Mouse (Mus musculus) heart, adult 2 months (tissue): Measurements from ENCODE around the gene Aida. TPM values are rescaled to one million over a fixed set of nuclear protein-coding genes. Genes with fewer than 3 reads are reported as not detected.
"Not testable (repeated sequence)": the region's sequence is repeated elsewhere in the genome, so short reads cannot be mapped to it uniquely, and the experiment has no call there.

Experiments
- DNase-seq, 2 experiments: peaks; one replicate each; pipeline ENCODE4 v3.0.0; 2021
- H3K27ac ChIP-seq: fragments of 200-600 bp; 2 replicates; pipeline ENCODE4 v1.8.1; 2022
- H3K27me3 ChIP-seq: fragments of 200-500 bp; 2 replicates; pipeline ENCODE4 v1.6.1; 2012; ENCODE audit warnings: mild to moderate bottlenecking, low read length, inconsistent platforms, mixed read lengths; ENCODE audit not compliant: control insufficient read depth, insufficient read depth
- H3K36me3 ChIP-seq: fragments of 200-500 bp; 2 replicates; pipeline ENCODE4 v1.6.1; 2012; ENCODE audit warnings: low read length, inconsistent platforms; ENCODE audit not compliant: control insufficient read depth, insufficient read depth
- H3K4me1 ChIP-seq: fragments of 200-500 bp; 2 replicates; pipeline ENCODE4 v1.6.1; 2011; ENCODE audit warnings: low read length; ENCODE audit not compliant: control insufficient read depth, insufficient read depth
- H3K4me3 ChIP-seq: fragments of 200-600 bp; 2 replicates; pipeline ENCODE4 v1.8.1; 2022
- H3K79me2 ChIP-seq: fragments of 200-500 bp; replicated peaks from 2 replicates; pipeline ENCODE4 v1.6.1; 2012; ENCODE audit warnings: mild to moderate bottlenecking, inconsistent platforms, low read length, moderate library complexity, mixed read lengths; ENCODE audit not compliant: control insufficient read depth, insufficient read depth
- H3K9ac ChIP-seq: fragments of 200-500 bp; 2 replicates; pipeline ENCODE4 v1.6.1; 2012; ENCODE audit warnings: low read depth, mild to moderate bottlenecking, control low read depth, inconsistent platforms, low read length, mixed read lengths
- CTCF ChIP-seq: fragments of 200-600 bp; IDR thresholded peaks from 2 replicates; pipeline ENCODE4 v1.8.1; 2022; ENCODE audit warnings: antibody characterized with exemption, mild to moderate bottlenecking, moderate library complexity
- EP300 ChIP-seq: fragments of 200-500 bp; IDR thresholded peaks from 2 replicates; pipeline ENCODE4 v1.6.1; 2011; ENCODE audit warnings: low read depth, low read length, control low read depth; ENCODE audit not compliant: insufficient read depth
- POLR2A ChIP-seq: fragments of 200-500 bp; IDR thresholded peaks from 2 replicates; pipeline ENCODE4 v1.6.1; 2011; ENCODE audit warnings: mild to moderate bottlenecking, low read depth, low read length, control low read depth; ENCODE audit not compliant: insufficient read depth
- WGBS: fragments of 180-500 bp; shearing (Covaris S2); methylation state at CpG from one replicate; pipeline ENCODE4 v1.1.7; 2018; 5-methylcytosine and 5-hydroxymethylcytosine counted together
- intact Hi-C: fragments of 180-260 bp; cut with DNase I; formaldehyde crosslinking; loops from one replicate; pipeline ENCODE4 v1.15.1; 2025
- polyA plus RNA-seq: library from polyadenylated mRNA; depleted of rRNA; stranded (reverse); fragments of >200 nt; gene quantifications from 2 replicates; pipeline ENCODE4 v1.2.3, GENCODE M21; 2012
- total RNA-seq, 2 experiments: library from RNA; stranded (reverse); gene quantifications; 2 replicates each; pipeline ENCODE4 v1.2.3; 2021

Gene Aida
- total and polyA plus RNA-seq, 3 experiments, result 16.9 to 28.5 (median 27.6) TPM

DNA sequence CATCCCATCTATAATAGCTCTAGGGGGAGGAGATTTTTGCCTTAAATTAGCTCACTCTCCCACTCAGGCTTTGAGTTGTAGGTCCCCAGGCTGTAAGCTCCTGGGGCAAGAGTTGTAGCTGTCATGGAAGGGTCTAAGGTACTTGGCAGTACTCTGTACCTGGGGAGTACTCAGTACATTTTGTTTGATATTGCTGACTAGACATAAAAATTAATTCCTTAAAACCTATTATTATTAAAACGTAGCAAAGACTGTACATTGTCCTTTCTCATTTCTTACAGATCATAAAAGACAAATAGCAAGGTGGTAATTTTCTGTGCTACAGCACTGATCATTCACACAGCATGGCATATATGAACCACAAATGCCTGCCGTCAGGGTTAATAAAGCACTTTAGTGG, 27.5 kb downstream of the Aida start:
- TF ChIP-seq CTCF, result no peak
- no peak for TF ChIP-seq POLR2A
- no peak for TF ChIP-seq EP300
- peaks cover 5% of the 10 kb centered on the region; the same call in 1 of the 2 replicates for H3K36me3 ChIP-seq
- intact Hi-C loops, result no loop called here
- no peaks in the 10 kb centered on the region for H3K79me2 ChIP-seq
- H3K9ac ChIP-seq, result no peak overlapping the region
- no peak overlapping the region for H3K4me3 ChIP-seq
- no peak for DNase-seq
- no peak overlapping the region for H3K27ac ChIP-seq
- over 99% methylated on average over 2 of the region's 2 CpGs for WGBS
- no peaks in the 10 kb centered on the region for H3K27me3 ChIP-seq
- no peaks in the 10 kb centered on the region for H3K4me1 ChIP-seq

DNA sequence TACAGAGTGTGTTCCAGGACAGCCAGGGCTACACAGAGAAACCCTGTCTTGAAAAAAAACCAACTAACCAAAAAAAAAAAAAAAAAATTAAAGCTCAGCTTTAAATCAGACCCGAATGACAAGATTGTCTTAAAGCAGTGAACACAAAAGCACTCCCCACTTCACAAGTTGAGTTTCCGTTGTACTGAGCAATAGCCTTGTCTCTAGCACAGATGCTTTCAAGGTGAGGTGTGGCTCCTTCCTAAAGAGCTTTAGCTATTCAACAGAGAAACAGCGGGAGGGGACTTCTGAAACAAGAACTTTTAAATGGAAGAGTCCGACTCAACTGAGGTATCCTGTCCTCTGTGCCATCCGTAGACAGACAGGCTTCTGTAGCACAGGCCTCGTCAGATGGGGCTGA, 28.0 kb downstream of the Aida start:
- no peak overlapping the region for H3K4me3 ChIP-seq
- TF ChIP-seq EP300 (no peak), CTCF (no peak), POLR2A (no peak)
- H3K27me3 ChIP-seq, result no peaks in the 10 kb centered on the region
- no peak overlapping the region for H3K9ac ChIP-seq
- no peak overlapping the region for H3K27ac ChIP-seq
- DNase-seq, result no peak
- H3K4me1 ChIP-seq, result no peaks in the 10 kb centered on the region
- H3K79me2 ChIP-seq, result no peaks in the 10 kb centered on the region
- H3K36me3 ChIP-seq, result peaks cover 5% of the 10 kb centered on the region; the same call in 1 of the 2 replicates
- intact Hi-C loops, result no loop called here
- 99% methylated on average over 6 of the region's 6 CpGs for WGBS

GRCm38 (mm10) chr1:183327171-183327570, 30.8 kb downstream of the Aida start:
- Histone ChIP-seq H3K27me3 (no peaks in the 10 kb centered on the region), H3K4me3 (no peak overlapping the region), H3K4me1 (no peaks in the 10 kb centered on the region), H3K79me2 (no peaks in the 10 kb centered on the region), H3K9ac (no peak overlapping the region), H3K36me3 (peaks cover 5% of the 10 kb centered on the region; the same call in 1 of the 2 replicates), H3K27ac (no peak overlapping the region)
- no peak for DNase-seq
- intact Hi-C loops, result no loop called here
- TF ChIP-seq CTCF (no peak), EP300 (no peak), POLR2A (no peak)
- WGBS, result 66% methylated on average over 8 of the region's 8 CpGs

GRCm38 (mm10) chr1:183342902-183343301, 46.5 kb downstream of the Aida start:
- DNase-seq, H3K4me1 ChIP-seq, intact Hi-C loops, H3K36me3 ChIP-seq, H3K27ac ChIP-seq, H3K79me2 ChIP-seq, H3K9ac ChIP-seq, H3K27me3 ChIP-seq, H3K4me3 ChIP-seq: not testable (repeated sequence)
- WGBS, result 91% methylated on average over 1 of the region's 1 CpGs

GRCm38 (mm10) chr1:183344886-183345816, 48.8 kb downstream of the Aida start:
- intact Hi-C loops, result loop anchor here (1.0 to 2.0 kb wide), 2 partner anchors 24 to 44 kb away; partner anchors contain the start of gene Mia3
- WGBS, result under 1% methylated on average over 72 of the region's 72 CpGs
- H3K9ac ChIP-seq, result peak overlapping the region; percentile 89
- H3K36me3 ChIP-seq, result no peaks in the 10 kb centered on the region
- H3K4me3 ChIP-seq, result peak overlapping the region; percentile 83
- H3K79me2 ChIP-seq, result no peaks in the 10 kb centered on the region
- TF ChIP-seq CTCF, result no peak
- TF ChIP-seq POLR2A, result peak; percentile 53; the same call in 1 of the 2 replicates
- peaks cover 4% of the 10 kb centered on the region for H3K4me1 ChIP-seq
- peak overlapping the region; percentile 85 for H3K27ac ChIP-seq
- peak; percentile 89 to 90 for DNase-seq
- H3K27me3 ChIP-seq, result no peaks in the 10 kb centered on the region

- 4% methylated on average over 10 of the region's 10 CpGs for WGBS
- intact Hi-C loops, result loop anchor here (1.0 to 2.0 kb wide), 2 partner anchors 23 to 43 kb away; partner anchors contain the start of gene Mia3
Measured at GRCm38 (mm10) chr1:183345817-183346195, 49.4 kb downstream of the Aida start.

More at GRCm38 (mm10) chr1:183345817-183346195, 49.4 kb downstream of the Aida start:
- peak overlapping the region; percentile 85 for H3K27ac ChIP-seq
- H3K4me3 ChIP-seq, result peak overlapping the region; percentile 83
- no peaks in the 10 kb centered on the region for H3K79me2 ChIP-seq
- peak overlapping the region; percentile 89 for H3K9ac ChIP-seq
- DNase-seq, result no peak
- H3K4me1 ChIP-seq, result peaks cover 4% of the 10 kb centered on the region
- H3K27me3 ChIP-seq, result no peaks in the 10 kb centered on the region
- H3K36me3 ChIP-seq, result no peaks in the 10 kb centered on the region
- TF ChIP-seq EP300 (no peak), POLR2A (no peak), CTCF (no peak)
